Mouse (Mus musculus) E14TG2a.4 (cell line): ENCODE measurements around the gene Hdac11.

Source experiments
- H3K27me3 ChIP-seq: 2 replicates; pipeline ENCODE4 v1.6.1; 2014; ENCODE audit warnings: low read length, control low read depth; ENCODE audit not compliant: insufficient read depth
- H3K36me3 ChIP-seq: 2 replicates; pipeline ENCODE4 v1.6.1; 2014; ENCODE audit warnings: low read length, control low read depth; ENCODE audit not compliant: insufficient read depth
- H3K4me1 ChIP-seq: replicated peaks from 2 replicates; pipeline ENCODE4 v1.6.1; 2014; ENCODE audit warnings: low read depth, low read length, control low read depth
- H3K4me3 ChIP-seq: replicated peaks from 2 replicates; pipeline ENCODE4 v1.5.1; 2014; ENCODE audit warnings: mild to moderate bottlenecking, low read length
- H3K9me3 ChIP-seq: 2 replicates; pipeline ENCODE4 v1.6.1; 2014; ENCODE audit warnings: low read length, control low read depth
- CTCF ChIP-seq: conservative IDR thresholded peaks from 2 replicates; pipeline ENCODE4 v1.5.1; 2014; ENCODE audit warnings: low read length
- NANOG ChIP-seq: IDR thresholded peaks from 2 replicates; pipeline ENCODE4 v1.6.1; 2014; ENCODE audit warnings: borderline replicate concordance, low read length, mixed read lengths
- POU5F1 ChIP-seq: IDR thresholded peaks from 2 replicates; pipeline ENCODE4 v1.6.1; 2014; ENCODE audit warnings: low read length, borderline replicate concordance

The Hdac11 gene

GRCm38 (mm10) chr6:91192851-91193545 is 36.5 kb downstream of the Hdac11 start:
- no peaks in the 10 kb centered on the region for H3K4me1 ChIP-seq
- H3K9me3 ChIP-seq: no peaks in the 10 kb centered on the region
- TF ChIP-seq CTCF: no peak
- peaks cover 48% of the 10 kb centered on the region for H3K27me3 ChIP-seq
- H3K4me3 ChIP-seq: no peak overlapping the region
- no peaks in the 10 kb centered on the region for H3K36me3 ChIP-seq

- no peak overlapping the region for H3K4me3 ChIP-seq
- no peaks in the 10 kb centered on the region for H3K9me3 ChIP-seq
- TF ChIP-seq CTCF (no peak), POU5F1 (no peak), NANOG (no peak)
- H3K27me3 ChIP-seq: peaks cover 46% of the 10 kb centered on the region
- no peaks in the 10 kb centered on the region for H3K4me1 ChIP-seq
- H3K36me3 ChIP-seq: no peaks in the 10 kb centered on the region
Observed at GRCm38 (mm10) chr6:91198456-91198855, 42.0 kb downstream of the Hdac11 start.

GRCm38 (mm10) chr6:91200429-91201188 is 44.1 kb downstream of the Hdac11 start:
- no peaks in the 10 kb centered on the region for H3K9me3 ChIP-seq
- peaks cover 50% of the 10 kb centered on the region for H3K27me3 ChIP-seq
- no peaks in the 10 kb centered on the region for H3K4me1 ChIP-seq
- TF ChIP-seq CTCF (no peak), POU5F1 (no peak), NANOG (no peak)
- H3K36me3 ChIP-seq: no peaks in the 10 kb centered on the region
- H3K4me3 ChIP-seq: no peak overlapping the region

- no peak overlapping the region for H3K4me3 ChIP-seq
- H3K9me3 ChIP-seq: no peaks in the 10 kb centered on the region
- no peak for TF ChIP-seq CTCF
- no peak for TF ChIP-seq NANOG
- TF ChIP-seq POU5F1: no peak
- H3K36me3 ChIP-seq: no peaks in the 10 kb centered on the region
- no peaks in the 10 kb centered on the region for H3K4me1 ChIP-seq
- H3K27me3 ChIP-seq: peaks cover 51% of the 10 kb centered on the region
Observed at GRCm38 (mm10) chr6:91201881-91202341, 45.4 kb downstream of the Hdac11 start.

- no peak overlapping the region for H3K4me3 ChIP-seq
- no peaks in the 10 kb centered on the region for H3K36me3 ChIP-seq
- TF ChIP-seq NANOG: no peak
- no peak for TF ChIP-seq POU5F1
- TF ChIP-seq CTCF: no peak
Observed at GRCm38 (mm10) chr6:91202571-91202970, 46.1 kb downstream of the Hdac11 start.

DNA sequence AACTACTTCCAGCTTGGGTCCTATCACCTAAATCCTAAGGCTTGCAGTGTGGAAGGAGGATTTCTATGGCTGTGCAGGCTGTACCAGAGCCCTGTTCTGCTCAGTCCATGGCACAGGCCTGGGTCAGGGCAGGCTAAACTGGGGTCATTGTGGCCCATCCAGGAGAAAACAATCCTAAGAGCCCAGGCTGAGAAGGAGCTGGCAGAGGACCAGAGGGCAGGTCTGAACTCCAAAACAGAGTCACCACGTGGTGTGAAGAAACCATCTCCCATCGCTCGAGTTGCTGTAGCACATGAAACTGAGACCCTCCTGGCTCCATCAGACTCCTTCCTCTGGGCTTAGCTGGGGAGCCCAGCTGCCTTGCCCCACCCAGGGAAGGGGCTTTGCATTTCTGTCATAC is 48.9 kb downstream of the Hdac11 start:
- no peaks in the 10 kb centered on the region for H3K36me3 ChIP-seq
- no peak overlapping the region for H3K4me3 ChIP-seq
- H3K4me1 ChIP-seq: peaks cover 17% of the 10 kb centered on the region
- H3K9me3 ChIP-seq: no peaks in the 10 kb centered on the region
- TF ChIP-seq NANOG (no peak), POU5F1 (no peak), CTCF (no peak)
- H3K27me3 ChIP-seq: peaks cover 28% of the 10 kb centered on the region; the same call in 1 of the 2 replicates

More at GRCm38 (mm10) chr6:91202571-91202970, 46.1 kb downstream of the Hdac11 start:
- peaks cover 1% of the 10 kb centered on the region; the same call in 1 of the 2 replicates for H3K4me1 ChIP-seq
- peaks cover 46% of the 10 kb centered on the region for H3K27me3 ChIP-seq
- no peaks in the 10 kb centered on the region for H3K9me3 ChIP-seq

GRCm38 (mm10) chr6:91205791-91206190 is 49.3 kb downstream of the Hdac11 start:
- Histone ChIP-seq H3K4me3 (no peak overlapping the region), H3K36me3 (no peaks in the 10 kb centered on the region), H3K27me3 (peaks cover 28% of the 10 kb centered on the region; the same call in 1 of the 2 replicates), H3K9me3 (no peaks in the 10 kb centered on the region), H3K4me1 (peaks cover 17% of the 10 kb centered on the region)
- no peak for TF ChIP-seq NANOG
- no peak for TF ChIP-seq POU5F1
- TF ChIP-seq CTCF: no peak

- TF ChIP-seq CTCF: no peak
- no peak for TF ChIP-seq POU5F1
- no peak for TF ChIP-seq NANOG
- Histone ChIP-seq H3K4me3 (no peak overlapping the region), H3K36me3 (no peaks in the 10 kb centered on the region), H3K4me1 (peaks cover 17% of the 10 kb centered on the region), H3K27me3 (peaks cover 33% of the 10 kb centered on the region), H3K9me3 (peaks cover 7% of the 10 kb centered on the region)
Observed at GRCm38 (mm10) chr6:91207491-91207890, 51.0 kb downstream of the Hdac11 start.

DNA sequence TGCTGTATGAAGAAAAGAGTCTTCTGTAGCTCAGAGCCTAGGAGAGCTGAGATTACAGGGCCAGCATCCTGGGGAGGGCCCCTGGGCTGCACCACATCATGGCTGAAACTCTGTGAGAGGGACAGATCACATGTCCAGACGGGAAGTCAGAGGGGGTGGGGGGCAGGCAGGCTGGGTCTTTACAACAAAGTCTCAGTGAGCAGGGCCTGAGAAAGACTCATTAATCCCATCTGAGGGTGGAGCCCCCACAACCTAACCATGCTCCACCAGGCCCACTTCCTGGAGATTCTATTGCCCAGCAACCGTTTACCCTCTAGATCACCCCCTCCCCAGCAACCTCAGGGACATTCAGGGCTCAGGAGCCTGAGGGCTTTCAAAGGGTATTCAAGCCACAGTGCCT is 53.3 kb downstream of the Hdac11 start:
- H3K4me1 ChIP-seq: peaks cover 25% of the 10 kb centered on the region
- H3K36me3 ChIP-seq: no peaks in the 10 kb centered on the region
- peaks cover 48% of the 10 kb centered on the region for H3K27me3 ChIP-seq
- TF ChIP-seq POU5F1 (no peak), CTCF (no peak), NANOG (no peak)
- H3K4me3 ChIP-seq: no peak overlapping the region
- peaks cover 8% of the 10 kb centered on the region for H3K9me3 ChIP-seq
